Mouse (Mus musculus) T-helper 2 cell (primary cell): ENCODE measurements around the gene Cldn5.

ENCODE experiments used
- in situ Hi-C: fragments of 300-600 bp; cut with MboI, MseI; formaldehyde crosslinking; loops from one replicate; pipeline ENCODE4 v1.15.1; 2025; ENCODE audit warnings: high pct_unique_total_duplicates

The Cldn5 gene

DNA sequence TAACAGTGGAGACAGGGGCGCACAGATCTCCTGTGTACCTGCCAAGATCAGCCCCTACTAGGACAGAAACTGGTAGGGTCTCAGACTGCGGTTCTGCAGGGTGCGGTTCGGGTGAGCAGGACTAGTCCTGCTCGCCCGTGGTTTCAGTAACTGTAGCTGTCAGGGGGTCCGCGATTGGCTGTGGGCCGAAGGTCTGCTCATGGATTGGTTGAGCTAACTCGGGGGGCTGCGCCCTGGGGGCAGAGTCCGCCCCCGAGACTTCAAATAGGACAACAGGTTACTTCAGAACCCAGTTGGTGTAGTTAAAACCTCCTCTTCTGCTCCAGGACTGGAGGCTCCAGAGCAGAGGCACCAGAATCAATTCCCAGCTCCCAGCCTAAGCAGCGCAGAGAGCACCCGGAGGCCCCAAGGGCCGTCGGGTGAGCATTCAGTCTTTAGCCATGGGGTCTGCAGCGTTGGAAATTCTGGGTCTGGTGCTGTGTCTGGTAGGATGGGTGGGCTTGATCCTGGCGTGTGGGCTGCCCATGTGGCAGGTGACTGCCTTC, at the start of gene Cldn5:
TSS of gene Cldn5 (plus strand) at position 292 of the 545 bp plus-strand sequence.
- in situ Hi-C loops, result loop anchor here (5.0 kb wide), 1 partner anchor 79 kb away; no protein-coding TSS in a partner anchor

- in situ Hi-C loops, result no loop called here
Observed at GRCm38 (mm10) chr16:18727536-18728499, 48.8 kb upstream of the Cldn5 start.

DNA sequence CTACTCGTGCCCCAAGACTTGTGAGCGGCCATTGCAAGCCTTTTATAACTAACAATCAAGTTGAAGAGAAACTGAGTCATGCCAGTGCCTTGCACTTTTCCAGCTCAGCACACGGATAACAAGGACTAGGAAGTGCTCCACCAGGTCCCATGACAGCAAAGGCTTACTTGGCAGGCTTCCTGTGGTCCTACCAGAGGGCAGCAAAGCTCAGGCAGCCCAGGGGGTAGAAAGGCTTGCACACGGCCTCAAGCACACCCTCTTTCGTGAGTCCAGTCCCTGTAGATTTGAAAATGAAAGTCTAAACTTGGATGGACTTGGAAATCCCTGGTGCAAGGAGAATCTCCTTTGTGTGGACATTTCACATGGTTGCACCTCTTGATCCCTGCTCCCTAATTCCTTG, 47.5 kb upstream of the Cldn5 start:
- in situ Hi-C loops, result no loop called here

GRCm38 (mm10) chr16:18730640-18731039, 46.0 kb upstream of the Cldn5 start:
- in situ Hi-C loops, result loop anchor here (10.0 kb wide), 1 partner anchor 1644 kb away; no protein-coding TSS in a partner anchor

GRCm38 (mm10) chr16:18733100-18733956, 43.3 kb upstream of the Cldn5 start:
- in situ Hi-C loops, result loop anchor here (10.0 kb wide), 1 partner anchor 1641 kb away; no protein-coding TSS in a partner anchor

DNA sequence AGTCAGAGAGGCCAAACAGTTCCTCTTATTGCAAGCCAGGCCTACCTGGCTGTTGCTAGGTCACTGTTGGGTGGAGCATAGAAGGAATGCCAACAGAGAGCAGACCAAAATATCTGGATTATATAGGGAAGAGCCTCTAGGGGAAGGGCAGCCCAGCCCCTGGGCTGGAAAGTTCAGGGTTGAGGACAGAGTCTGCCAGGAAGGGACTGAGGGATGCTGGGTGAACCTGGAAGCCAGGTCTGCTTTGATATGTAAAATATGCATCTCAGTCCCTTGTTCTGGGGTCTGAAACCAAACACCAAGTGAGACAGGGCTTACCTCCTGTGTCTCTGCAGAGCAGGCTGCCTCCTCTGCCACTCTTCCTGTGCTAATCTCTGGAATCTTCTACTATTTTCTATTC, 38.3 kb upstream of the Cldn5 start:
- in situ Hi-C loops, result loop anchor here (10.0 kb wide), 1 partner anchor 1636 kb away; no protein-coding TSS in a partner anchor

GRCm38 (mm10) chr16:18746268-18747122, 30.2 kb upstream of the Cldn5 start:
- in situ Hi-C loops, result no loop called here

DNA sequence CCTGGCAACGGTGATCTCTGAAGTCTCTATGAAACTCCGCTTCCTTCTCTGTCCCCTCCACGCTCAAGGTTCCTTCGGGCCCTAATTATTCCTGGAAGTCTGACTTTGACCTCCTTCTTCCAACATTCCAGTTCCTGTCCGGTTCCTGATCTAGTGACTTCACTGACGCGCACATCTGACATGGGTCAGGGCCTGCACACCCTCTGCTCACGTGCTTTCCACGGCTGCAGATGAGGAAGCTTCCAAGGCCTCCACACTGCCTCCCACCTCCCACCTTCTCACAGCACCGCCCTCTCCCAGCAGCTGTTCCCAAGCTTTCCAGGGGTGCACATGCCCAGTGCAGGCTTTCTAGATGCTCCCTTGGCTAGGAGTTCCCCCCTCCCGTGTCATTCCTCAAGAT, 25.5 kb upstream of the Cldn5 start:
- in situ Hi-C loops, result no loop called here

DNA sequence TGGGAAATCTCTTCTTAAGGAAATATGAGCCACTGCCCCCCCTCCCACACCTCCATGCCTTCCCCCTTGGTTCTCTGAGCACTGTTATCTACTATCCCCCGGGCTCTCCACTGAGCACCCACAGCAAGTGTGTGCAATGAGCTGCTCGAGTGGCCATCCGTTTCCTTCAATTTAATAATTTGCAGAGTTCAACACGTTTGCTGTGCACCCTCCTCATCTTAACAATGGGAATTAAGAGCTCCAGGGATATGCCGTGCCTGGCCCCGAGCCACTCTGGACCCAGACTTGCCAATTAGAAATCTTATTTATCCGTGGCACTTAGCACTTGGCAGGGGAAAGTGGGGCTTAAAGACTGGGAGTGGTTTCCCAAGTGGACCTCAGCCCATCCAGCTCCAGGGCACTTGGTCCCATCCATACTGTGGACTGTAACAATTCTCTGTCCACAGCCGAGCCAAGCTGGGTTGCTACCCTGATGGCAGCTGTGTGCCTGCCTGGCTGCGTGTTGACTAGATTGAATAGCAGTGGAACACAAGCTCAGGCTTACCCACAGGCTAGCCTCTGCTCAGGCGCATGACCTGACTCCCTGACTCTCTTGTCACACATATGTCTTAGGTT, 24.7 kb upstream of the Cldn5 start:
- in situ Hi-C loops, result no loop called here

GRCm38 (mm10) chr16:18761734-18762133, 14.9 kb upstream of the Cldn5 start:
- in situ Hi-C loops, result no loop called here

DNA sequence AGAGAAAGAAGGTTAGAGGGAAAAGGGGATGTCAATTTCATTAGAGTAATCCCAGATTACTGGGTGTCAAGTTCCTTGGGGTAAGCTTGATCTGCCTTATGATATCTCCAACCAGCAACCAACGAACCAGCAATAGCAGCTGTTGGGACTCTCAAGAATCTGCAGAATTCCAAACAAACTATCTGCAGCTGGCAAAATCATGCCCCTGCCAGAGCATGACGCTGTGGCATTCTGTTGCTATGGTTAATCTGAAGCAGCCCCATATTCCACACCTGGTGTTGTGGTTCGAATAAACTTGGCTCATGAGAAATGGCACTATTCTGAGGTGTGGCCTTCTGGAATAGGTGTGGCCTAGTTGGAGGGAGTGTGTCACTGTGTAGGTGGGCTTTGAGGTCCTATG, 13.7 kb upstream of the Cldn5 start:
- in situ Hi-C loops, result no loop called here

DNA sequence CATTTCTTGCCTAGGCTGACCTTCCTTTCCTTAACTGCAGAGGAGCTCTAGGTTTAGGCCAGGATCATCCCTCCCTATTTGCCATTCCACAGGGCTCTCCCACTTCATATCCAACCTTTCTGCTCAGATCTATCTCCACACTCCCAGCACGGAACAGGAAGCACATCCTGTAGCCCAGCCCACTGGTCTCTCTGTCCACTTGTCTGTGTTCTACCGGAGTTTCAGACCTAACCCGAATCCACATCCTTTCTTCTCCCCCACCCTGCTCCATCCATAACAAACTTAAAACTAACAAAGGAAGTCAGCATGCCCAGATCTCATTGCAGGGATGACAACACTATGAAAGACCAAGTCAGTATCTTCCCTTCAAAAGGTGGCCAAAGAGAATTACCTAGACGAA, 10.3 kb upstream of the Cldn5 start:
- in situ Hi-C loops, result no loop called here

DNA sequence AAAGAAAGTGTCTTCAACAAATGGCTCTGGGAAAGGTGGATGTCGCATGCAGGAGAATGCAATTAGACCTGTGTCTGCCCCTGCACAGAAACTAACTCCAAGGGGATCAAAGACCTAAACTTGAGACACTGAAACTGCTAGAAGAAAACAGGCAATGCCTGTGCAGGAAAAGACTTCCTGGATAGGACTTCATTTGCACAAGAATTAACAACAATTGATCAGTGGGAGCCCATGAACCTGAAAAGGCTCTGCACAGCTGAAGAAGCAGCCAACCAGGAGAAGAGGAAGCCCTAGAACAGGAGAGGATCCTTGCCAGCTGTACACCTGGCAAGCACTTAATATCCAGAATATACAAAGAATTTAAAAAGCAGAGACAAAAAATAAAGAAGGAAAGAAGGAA, 7.1 kb upstream of the Cldn5 start:
- in situ Hi-C loops, result no loop called here

DNA sequence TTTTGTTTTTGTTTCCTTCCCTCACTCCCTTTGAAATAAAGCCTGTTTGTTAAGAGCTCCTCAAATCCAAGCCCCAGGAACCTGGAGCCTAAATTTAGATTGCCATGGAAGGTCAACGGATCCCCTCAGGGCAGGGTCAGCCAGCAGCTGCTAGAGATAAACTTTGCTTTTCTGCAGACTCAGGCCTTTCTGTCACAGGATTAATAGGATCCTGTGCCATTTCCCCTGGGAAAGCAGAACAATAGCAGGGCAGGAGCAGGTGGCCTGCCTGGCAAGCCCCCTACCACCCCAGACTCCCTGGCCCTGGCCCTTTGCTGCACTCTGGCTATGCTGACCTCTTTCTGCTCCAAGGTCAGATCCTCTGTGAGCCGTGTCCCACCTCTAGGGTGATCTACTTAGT, 2.7 kb upstream of the Cldn5 start:
- in situ Hi-C loops, result no loop called here

DNA sequence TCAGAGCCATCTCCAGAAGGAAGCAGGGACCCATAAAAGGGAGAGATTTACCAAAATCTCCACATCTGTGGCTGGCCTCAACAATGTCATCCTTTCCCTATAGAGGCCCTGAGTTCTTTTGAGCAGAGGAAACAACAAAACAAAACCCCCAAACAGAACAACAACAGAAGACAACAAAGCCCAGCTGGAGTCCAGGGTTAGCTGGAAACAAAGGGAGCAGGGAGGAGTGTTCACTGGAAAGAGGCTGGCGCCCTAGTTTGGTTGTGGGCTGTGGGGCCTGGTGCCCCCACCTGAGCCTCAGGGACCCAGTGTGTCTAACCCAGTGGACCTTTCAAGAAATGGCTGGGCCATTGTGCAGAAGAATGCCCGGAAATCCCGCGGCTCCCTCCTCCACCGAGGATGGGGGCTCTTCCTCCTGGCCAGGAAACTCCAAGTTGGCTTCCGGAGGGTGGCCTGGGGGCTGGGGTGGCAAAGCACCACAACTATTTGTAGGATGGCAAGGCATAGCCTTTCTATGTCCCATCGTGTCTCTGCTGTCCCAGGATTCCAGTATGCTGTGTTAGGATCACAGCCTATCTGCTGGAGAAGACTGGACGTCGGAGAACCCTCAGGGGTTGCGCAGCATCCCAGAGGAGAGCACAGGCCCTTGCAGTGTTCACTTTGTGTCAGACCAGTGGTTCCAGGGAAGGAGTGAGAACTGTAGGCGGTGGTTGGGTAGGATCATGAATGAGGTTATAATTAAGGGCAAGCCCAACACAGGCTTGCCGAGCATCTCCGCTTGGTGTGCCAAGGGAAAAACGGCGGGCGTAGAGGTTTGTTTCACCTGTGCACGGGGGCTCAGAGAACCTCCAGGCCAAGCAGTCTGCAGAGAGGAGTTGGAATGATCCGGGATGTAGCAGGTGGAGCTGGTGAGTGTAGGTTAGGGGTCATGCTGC, 759 bp upstream of the Cldn5 start:
- in situ Hi-C loops, result loop anchor here (5.0 kb wide), 1 partner anchor 79 kb away; no protein-coding TSS in a partner anchor

GRCm38 (mm10) chr16:18777101-18778080, 744 bp downstream of the Cldn5 start:
- in situ Hi-C loops, result loop anchor here (5.0 kb wide), 1 partner anchor 80 kb away; no protein-coding TSS in a partner anchor

DNA sequence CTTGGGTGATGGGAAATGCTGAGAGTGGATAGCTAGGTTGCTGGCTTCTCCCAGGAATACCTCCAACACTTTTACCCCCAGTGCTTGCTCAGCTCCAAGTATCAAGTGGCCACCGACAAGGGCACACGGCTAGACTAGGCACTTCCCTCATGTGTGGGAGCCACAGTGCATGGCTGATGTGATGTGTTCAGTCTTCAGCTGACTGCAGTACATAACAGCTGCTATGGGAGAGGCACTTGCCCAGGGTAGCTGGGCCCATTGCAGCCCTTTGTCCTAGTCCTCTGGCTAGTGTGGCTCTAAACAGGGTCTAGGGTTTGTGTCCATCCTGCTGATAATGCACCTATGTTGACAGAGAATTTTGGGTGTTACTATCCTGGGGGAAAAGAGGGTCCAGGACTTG, 1.8 kb downstream of the Cldn5 start:
- in situ Hi-C loops, result loop anchor here (5.0 kb wide), 1 partner anchor 81 kb away; no protein-coding TSS in a partner anchor

GRCm38 (mm10) chr16:18781810-18782209, 5.2 kb downstream of the Cldn5 start:
- in situ Hi-C loops, result no loop called here
